In genomic region chr16:34605679-34606078, GRCm38 (mm10) we compare ENCODE assay signal across 9 mouse cellular contexts. TPM values are rescaled to one million over a fixed set of nuclear protein-coding genes. Genes with fewer than 3 reads are reported as not detected.
DNase-seq lines count a peak whose midpoint lies in the region; TF ChIP-seq lines count a peak whose summit lies in the region.
"Had no signal": no experiment of that assay in that cellular context is flagged by ENCODE, and none has a peak within 500 bp of the region (broad histone marks: within the 10 kb centered on the region; RNA-seq: fewer than 3 reads in every experiment).

No protein-coding gene starts in this region.

- no peak for TF ChIP-seq POLR2A in testis, adult 2 months (IDR thresholded peaks at IDR 0.05; ENCODE audit: control insufficient read depth, low read depth, low read length)

- no peaks in the 10 kb centered on the region for H3K27me3 ChIP-seq in testis, adult 2 months (ENCODE audit: control insufficient read depth, insufficient read depth, low read length)
- H3K27me3 ChIP-seq: stomach, embryonic 15.5 days had no signal

- no peak overlapping the region for H3K27ac ChIP-seq in testis, adult 2 months (ENCODE audit: control insufficient read depth, insufficient read depth, low read depth, low read length)
- H3K27ac ChIP-seq: limb, embryonic 13.5 days; stomach, embryonic 15.5 days had no signal

- no peaks in the 10 kb centered on the region for H3K36me3 ChIP-seq in testis, adult 2 months (ENCODE audit: control insufficient read depth, insufficient read depth, low read length)
- H3K36me3 ChIP-seq: limb, embryonic 13.5 days; stomach, embryonic 15.5 days had no signal

- DNase-seq in testis, postnatal 14 days (ENCODE audit: low spot score): no peak
- peak; percentile 4 for DNase-seq in cerebellum, adult 9-11 months
- peak; percentile 17 for DNase-seq in heart, postnatal 25 days (ENCODE audit: low spot score)
- DNase-seq in lung, adult 18-20 months: peak; percentile 18 to 40
- DNase-seq in thymus, postnatal 0 days (ENCODE audit: low spot score): no peak
- DNase-seq in frontal cortex, postnatal 14 days (ENCODE audit: low spot score in 2 of 2): no peak

- no peak overlapping the region for H3K4me3 ChIP-seq in testis, adult 2 months (ENCODE audit: control insufficient read depth, low read depth, low read length)
- H3K4me3 ChIP-seq: limb, embryonic 13.5 days; stomach, embryonic 15.5 days had no signal

- intact Hi-C loops in heart, postnatal 25 days (cut with DNase I): loop anchor here (1.0 to 5.0 kb wide), 4 partner anchors 75 to 408 kb away; no protein-coding TSS in a partner anchor

- H3K4me1 ChIP-seq in testis, adult 2 months (ENCODE audit: control insufficient read depth, insufficient read depth, low read length): no peaks in the 10 kb centered on the region
- H3K4me1 ChIP-seq: stomach, embryonic 15.5 days had no signal

- peak; percentile 32; the same call in 1 of the 2 replicates for TF ChIP-seq CTCF in testis, adult 2 months (IDR thresholded peaks at IDR 0.05; ENCODE audit: control insufficient read depth, insufficient read depth, insufficient replicate concordance, low read depth, low read length)

RNA-seq across cellular contexts. Expression of gene Kalrn, which starts 32.3 kb away (rescaled TPM):
- polyA plus RNA-seq in testis, adult 2 months (2012; rRNA removed): 4.2 and 5.7 TPM in 2 replicates
- total RNA-seq in heart, postnatal 25 days (2021): 10 to 100 TPM; 26.6 to 31.3 TPM
- 2.3 and 2.8 TPM in 2 replicates for polyA plus RNA-seq in thymus, postnatal 0 days (2015; fragmentation: Nextera tagmentation; extraction: Ambion mirVana)

RNA-seq across cellular contexts. Expression of gene Ropn1, which starts 44.0 kb away (rescaled TPM):
- polyA plus RNA-seq in testis, adult 2 months (2012; rRNA removed): 933 and 973 TPM in 2 replicates
- total RNA-seq in heart, postnatal 25 days (2021): not detected
- polyA plus RNA-seq in thymus, postnatal 0 days (2015; fragmentation: Nextera tagmentation; extraction: Ambion mirVana): not detected in 2 replicates
- polyA plus RNA-seq: limb, embryonic 13.5 days; stomach, embryonic 15.5 days had no signal

Comparison
In these comparisons a context has a peak if more than half of its experiments do, and no peak if none do; other contexts are left out.
1. DNase-seq: peak in cerebellum, adult 9-11 months (single experiment), heart, postnatal 25 days (single experiment) and lung, adult 18-20 months (2 of 2); none in testis, postnatal 14 days (single experiment), thymus, postnatal 0 days (single experiment) and frontal cortex, postnatal 14 days (0 of 2).
2. RNA of gene Ropn1, which starts 44.0 kb away (polyA plus RNA-seq): 933 to 973 TPM in testis, adult 2 months; not detected in thymus, postnatal 0 days; every median in the first group is over 100 times any median in the second.